Comparison of ENCODE assay signal across 23 mouse cellular contexts in genomic region chr6:28555002-28555401, GRCm38 (mm10).
DNase-seq lines count a peak whose midpoint lies in the region; ATAC-seq and TF ChIP-seq lines count a peak whose summit lies in the region.
"Had no signal": no experiment of that assay in that cellular context is flagged by ENCODE, and none has a peak within 500 bp of the region (broad histone marks: within the 10 kb centered on the region; RNA-seq: fewer than 3 reads in every experiment).

No protein-coding gene starts in this region.

- WGBS in heart, embryonic 12.5 days, result 40% methylated on average over 6 of the region's 6 CpGs
- WGBS in midbrain, postnatal 0 days, result 69% methylated on average over 6 of the region's 6 CpGs

- no peaks in the 10 kb centered on the region for H3K27me3 ChIP-seq in heart, embryonic 12.5 days (replicated peaks)
- no peaks in the 10 kb centered on the region for H3K27me3 ChIP-seq in midbrain, postnatal 0 days (ENCODE audit: insufficient read depth, low read length)
- H3K27me3 ChIP-seq: forebrain, embryonic 15.5 days; hindbrain, embryonic 13.5 days; limb, embryonic 15.5 days; Patski had no signal

- no peak for DNase-seq in heart, adult 11 months
- DNase-seq in left cerebral cortex, adult 11 months (ENCODE audit: low spot score), result peak; percentile 28
- no peak for DNase-seq in left cerebral cortex, postnatal 4 days
- DNase-seq in right cerebral cortex, adult 2 months (ENCODE audit: low spot score in 2 of 2), result peak; percentile 48 to 50
- no peak for DNase-seq in right cerebral cortex, postnatal 4 days
- no peak for DNase-seq in midbrain, postnatal 0 days (ENCODE audit: low spot score)
- DNase-seq: adrenal gland, postnatal 36 days; cerebellum, adult 11 months; cerebellum, adult 9-11 months; gastrocnemius, postnatal 25 days; heart, adult 2 months; kidney, adult 18-20 months; lung, adult 18-20 months; lung, postnatal 10 days had no signal

- 0 out of 2 replicates have a peak overlapping the region, but pooled peaks have one; percentile 3 for H3K27ac ChIP-seq in heart, embryonic 12.5 days (ENCODE audit: poor library complexity, severe bottlenecking)
- H3K27ac ChIP-seq in midbrain, postnatal 0 days (ENCODE audit: low read depth, low read length), result no peak overlapping the region
- H3K27ac ChIP-seq: embryonic facial prominence, embryonic 10.5 days; forebrain, embryonic 15.5 days; heart, adult 2 months; hindbrain, embryonic 13.5 days; limb, embryonic 15.5 days; midbrain, embryonic 10.5 days had no signal

- no peaks in the 10 kb centered on the region for H3K9me3 ChIP-seq in heart, embryonic 12.5 days (replicated peaks)
- no peaks in the 10 kb centered on the region for H3K9me3 ChIP-seq in midbrain, postnatal 0 days (ENCODE audit: low read length)
- H3K9me3 ChIP-seq: embryonic facial prominence, embryonic 10.5 days; forebrain, embryonic 15.5 days; hindbrain, embryonic 13.5 days; limb, embryonic 15.5 days; midbrain, embryonic 10.5 days had no signal

- H3K4me3 ChIP-seq in heart, embryonic 12.5 days, result no peak overlapping the region
- H3K4me3 ChIP-seq in midbrain, postnatal 0 days (ENCODE audit: low read depth, low read length), result no peak overlapping the region
- H3K4me3 ChIP-seq: embryonic facial prominence, embryonic 10.5 days; forebrain, embryonic 15.5 days; heart, adult 2 months; hindbrain, embryonic 13.5 days; limb, embryonic 15.5 days; midbrain, embryonic 10.5 days had no signal

- no peak overlapping the region for H3K4me2 ChIP-seq in heart, embryonic 12.5 days
- no peak overlapping the region for H3K4me2 ChIP-seq in midbrain, postnatal 0 days (ENCODE audit: low read depth, low read length, poor library complexity, severe bottlenecking)
- H3K4me2 ChIP-seq: forebrain, embryonic 15.5 days; hindbrain, embryonic 13.5 days; limb, embryonic 15.5 days had no signal

- peaks cover 15% of the 10 kb centered on the region for H3K36me3 ChIP-seq in heart, embryonic 12.5 days
- no peaks in the 10 kb centered on the region for H3K36me3 ChIP-seq in midbrain, postnatal 0 days (ENCODE audit: insufficient read depth, low read length)
- H3K36me3 ChIP-seq: forebrain, embryonic 15.5 days; hindbrain, embryonic 13.5 days had no signal

- ATAC-seq in heart, embryonic 12.5 days (ENCODE audit: insufficient number of reproducible peaks, low FRiP score), result no peak
- no peak for ATAC-seq in midbrain, postnatal 0 days (ENCODE audit: low FRiP score)
- ATAC-seq: CD4-positive, CD25-positive, alpha-beta regulatory T cell, adult 4 months; forebrain, embryonic 15.5 days; inflammation-experienced regulatory T-cells, adult 6 months; Patski had no signal

- H3K4me1 ChIP-seq in heart, embryonic 12.5 days (replicated peaks), result peaks cover 10% of the 10 kb centered on the region
- no peaks in the 10 kb centered on the region; the same call in 1 of the 2 replicates for H3K4me1 ChIP-seq in midbrain, postnatal 0 days (ENCODE audit: insufficient read depth, low read length)

- TF ChIP-seq CTCF in midbrain, postnatal 0 days (IDR thresholded peaks at IDR 0.05), result no peak

- intact Hi-C loops in left cerebral cortex, postnatal 4 days (cut with DNase I), result no loop called here

- H3K9ac ChIP-seq in heart, embryonic 12.5 days, result no peak overlapping the region
- H3K9ac ChIP-seq in midbrain, postnatal 0 days (replicated peaks; ENCODE audit: low read length, poor library complexity, severe bottlenecking), result no peak overlapping the region
- H3K9ac ChIP-seq: forebrain, embryonic 15.5 days; hindbrain, embryonic 13.5 days; limb, embryonic 15.5 days had no signal

Comparison
In these comparisons a context has a peak if more than half of its experiments do, and no peak if none do; other contexts are left out.
1. DNase-seq: peak in left cerebral cortex, adult 11 months (single experiment) and right cerebral cortex, adult 2 months (2 of 2); none in heart, adult 11 months (single experiment), left cerebral cortex, postnatal 4 days (single experiment), right cerebral cortex, postnatal 4 days (single experiment) and midbrain, postnatal 0 days (single experiment).